Mouse (Mus musculus) retina, postnatal 1 day (tissue): Measurements from ENCODE around the gene Lamc1.

Experiments
- DNase-seq: peaks from one replicate; pipeline ENCODE4 v3.0.0-alpha.2; 2012

Gene Lamc1

DNA sequence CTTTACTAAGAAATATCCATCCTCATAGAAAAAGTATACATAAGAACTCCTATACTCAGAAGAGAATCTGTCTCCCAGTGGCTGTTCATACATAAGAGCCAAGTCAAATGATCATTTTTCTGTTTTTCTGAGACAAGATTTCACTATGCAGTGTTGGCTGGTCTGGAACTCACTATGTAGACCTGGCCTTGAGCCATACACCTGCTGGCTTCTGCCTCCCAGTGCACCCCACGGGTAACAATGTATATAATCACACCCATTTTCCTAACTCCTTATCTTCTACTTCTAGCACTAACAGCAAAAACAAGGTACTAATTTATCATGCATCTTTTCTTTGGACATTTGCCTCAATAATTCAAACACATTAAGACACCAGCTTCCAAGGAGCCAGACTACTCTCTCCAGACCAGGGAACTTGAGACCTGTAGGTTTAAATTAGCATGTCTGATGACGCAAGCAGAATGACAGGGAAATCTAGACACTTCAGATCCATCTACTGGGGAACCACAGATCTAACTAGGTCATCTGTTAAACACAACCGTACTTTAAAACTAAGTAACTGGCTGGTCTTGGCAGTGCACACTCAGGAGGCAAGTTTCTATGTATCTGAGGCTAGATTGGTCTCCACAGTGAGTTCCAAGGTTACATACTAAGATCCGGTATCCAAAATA, 79.9 kb downstream of the Lamc1 start:
- DNase-seq, result no peak

DNA sequence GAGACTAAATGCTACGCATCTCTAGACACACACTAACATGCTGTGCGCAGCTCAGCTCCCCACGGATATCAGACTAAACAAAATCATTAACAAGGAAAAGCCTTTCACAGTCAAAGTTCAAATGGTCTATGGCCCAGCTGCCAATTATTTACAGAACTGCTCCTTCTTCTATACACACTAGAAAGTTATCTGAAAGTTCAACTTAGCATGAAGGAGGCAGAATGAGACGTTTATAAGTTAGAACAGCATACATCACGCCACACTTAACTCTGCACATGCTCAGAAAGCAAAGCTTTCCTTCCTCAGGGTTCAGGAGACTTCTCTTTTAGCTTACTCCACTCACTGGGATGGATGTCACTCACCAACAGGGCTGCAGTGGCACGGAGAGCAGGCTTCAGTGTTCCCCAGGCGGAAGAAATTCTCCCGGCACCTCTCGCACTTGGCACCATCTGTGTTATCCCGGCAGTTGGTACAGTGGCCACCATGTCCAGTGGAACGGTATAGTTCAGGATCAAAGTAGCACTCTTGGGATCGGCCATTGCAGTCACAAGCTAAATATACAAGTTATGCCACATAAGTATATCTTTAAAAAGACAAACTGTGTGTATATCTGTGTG, 80.9 kb downstream of the Lamc1 start:
- DNase-seq, result no peak

DNA sequence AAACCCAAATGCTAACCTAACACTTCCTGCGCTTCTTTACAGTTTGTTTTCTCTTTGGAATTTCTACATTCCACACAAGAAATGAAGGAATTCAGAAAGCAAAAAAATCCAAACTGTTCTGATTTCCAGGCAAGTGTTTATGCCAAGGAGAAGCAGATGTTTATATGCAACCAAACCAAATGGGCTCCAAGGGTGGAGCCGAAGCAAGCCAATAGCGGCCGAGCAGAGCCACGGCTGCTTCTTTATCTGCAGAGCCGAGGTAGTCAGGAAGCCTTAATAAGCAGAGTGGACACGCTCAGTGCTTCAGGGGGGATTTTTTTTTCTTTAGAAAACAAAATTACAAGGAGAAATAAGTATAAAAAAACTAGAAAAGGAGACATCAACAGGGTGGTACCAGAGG, 91.2 kb downstream of the Lamc1 start:
- no peak for DNase-seq

GRCm38 (mm10) chr1:153235576-153235975, 97.0 kb downstream of the Lamc1 start:
- DNase-seq, result no peak

DNA sequence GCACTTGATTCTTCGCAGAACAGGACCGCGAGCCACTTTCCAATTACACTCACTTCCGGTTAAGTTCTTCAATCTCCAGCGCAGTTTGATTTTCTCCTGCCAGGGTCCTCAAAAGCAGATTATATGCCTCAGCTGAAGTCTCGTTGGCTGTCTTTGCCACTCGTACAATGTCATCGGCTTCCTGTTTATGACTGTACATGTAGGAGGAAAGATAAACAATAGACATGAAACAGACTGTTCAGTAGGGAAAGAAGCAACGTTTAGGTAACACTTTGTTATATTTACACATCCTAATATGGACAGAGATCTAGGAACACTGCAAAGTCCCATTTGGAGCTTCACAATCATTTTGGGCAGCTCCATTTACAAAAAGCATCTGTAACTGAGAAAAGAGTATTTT, 100.9 kb downstream of the Lamc1 start:
- no peak for DNase-seq

- no peak for DNase-seq
These were observed 104.7 kb downstream of the Lamc1 start for GRCm38 (mm10) chr1:153227916-153228315.

DNA sequence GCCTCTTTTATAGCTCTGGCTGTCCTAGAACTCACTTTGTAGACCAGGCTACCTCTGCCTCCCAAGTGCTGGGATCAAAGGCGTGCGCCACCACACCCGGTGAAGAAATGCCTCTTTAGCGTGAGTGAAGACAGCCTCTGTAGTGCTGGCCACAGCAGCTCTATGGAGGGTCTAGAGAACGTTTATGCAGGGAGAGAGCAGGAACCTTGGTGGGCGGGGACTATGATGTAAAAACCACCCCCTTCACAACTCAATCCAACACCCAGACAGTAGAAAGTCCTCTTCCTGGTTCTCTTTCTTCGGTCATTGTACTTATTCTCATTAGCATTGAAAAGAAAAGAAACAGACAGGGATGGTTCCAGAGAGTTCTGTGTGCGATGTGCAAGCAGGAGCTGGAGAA, 105.5 kb downstream of the Lamc1 start:
- no peak for DNase-seq

DNA sequence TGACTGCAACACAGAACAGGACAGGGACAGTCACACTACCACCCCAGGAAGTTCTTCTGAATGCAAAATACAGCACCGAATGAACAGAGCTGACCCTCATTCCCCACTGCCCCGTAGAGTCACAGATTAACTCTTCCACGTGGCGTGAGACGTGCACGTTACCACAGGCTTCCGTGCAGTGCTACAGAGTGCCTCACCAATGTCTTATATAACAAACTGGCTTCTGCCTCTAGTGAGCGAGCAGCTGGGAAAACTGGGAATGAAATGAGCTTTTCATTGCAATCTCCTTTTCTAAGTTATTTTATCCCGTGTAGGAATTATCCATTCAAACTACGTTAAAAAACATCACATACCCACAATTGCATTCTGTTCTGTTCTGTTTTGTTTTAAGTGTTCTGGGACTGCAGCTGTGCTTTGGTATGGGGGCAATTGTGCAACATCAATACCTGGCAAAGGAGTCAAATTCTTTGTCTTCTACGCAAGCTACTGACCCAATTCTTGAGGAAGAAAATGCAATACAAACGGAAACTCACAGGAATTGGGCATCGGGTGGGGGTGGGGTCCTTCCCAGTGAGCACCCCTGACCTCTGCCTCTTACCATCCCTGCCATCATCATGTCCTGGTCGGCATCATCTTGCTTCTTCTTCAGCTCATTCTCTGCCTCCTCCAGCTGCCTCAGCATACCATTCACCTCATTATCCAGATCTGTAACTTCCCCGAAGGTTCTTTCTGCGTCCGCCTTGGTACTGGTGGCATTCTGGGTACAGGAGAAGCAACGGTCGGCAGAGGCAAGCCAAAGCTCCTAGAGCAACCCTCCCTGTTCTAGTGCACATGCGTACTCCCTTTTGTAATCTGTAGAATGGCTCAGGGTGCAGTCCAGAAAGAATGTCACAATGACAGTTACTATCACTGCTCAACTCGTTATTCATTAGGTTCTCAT, 106.5 kb downstream of the Lamc1 start:
- no peak for DNase-seq

- no peak for DNase-seq
These were observed 108.3 kb downstream of the Lamc1 start for GRCm38 (mm10) chr1:153224331-153224730.

DNA sequence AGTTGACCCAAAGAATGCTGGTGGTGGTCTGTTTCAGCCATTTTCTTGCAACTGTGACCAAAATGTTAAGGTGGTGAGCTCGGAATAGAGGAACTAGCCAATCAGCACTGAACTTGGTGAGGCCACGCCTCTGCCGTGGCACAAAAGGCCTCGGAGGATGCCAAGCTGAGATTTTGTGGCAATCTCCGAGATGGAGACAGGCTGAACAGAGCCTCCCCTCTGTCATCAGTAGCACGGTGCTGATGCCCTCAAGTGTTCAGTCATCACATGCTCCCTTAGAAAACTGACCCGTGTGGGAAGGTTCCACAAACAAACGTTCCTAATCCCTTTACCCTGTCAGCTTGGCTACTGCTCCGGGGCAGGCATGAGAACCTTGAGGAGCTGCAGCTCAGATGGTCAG, 113.2 kb downstream of the Lamc1 start:
- DNase-seq, result no peak

GRCm38 (mm10) chr1:153216516-153216915, 116.1 kb downstream of the Lamc1 start:
- DNase-seq, result no peak

DNA sequence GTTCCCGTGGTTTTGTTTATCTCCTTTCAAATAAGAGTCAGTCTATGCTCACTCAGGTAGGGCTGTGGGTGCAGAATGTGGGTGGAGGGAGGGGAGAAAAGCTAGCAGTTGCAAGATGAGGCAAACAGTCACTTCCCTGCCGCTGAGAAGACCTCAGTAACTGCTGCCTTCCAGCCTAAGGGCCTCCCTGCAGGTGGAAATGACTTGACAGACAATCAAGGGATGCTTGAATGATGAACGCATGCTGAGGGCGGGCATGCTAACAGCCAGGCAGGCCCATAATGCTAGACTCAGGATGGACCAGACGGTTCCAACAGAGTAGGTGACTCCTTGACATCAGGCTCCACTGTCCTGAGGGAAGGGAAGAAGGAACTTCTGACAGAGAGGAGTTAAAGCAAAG, 116.9 kb downstream of the Lamc1 start:
- DNase-seq, result no peak

- no peak for DNase-seq
These were observed 121.6 kb downstream of the Lamc1 start for GRCm38 (mm10) chr1:153210992-153211391.

GRCm38 (mm10) chr1:153210198-153210597, 122.4 kb downstream of the Lamc1 start:
- DNase-seq, result no peak

- no peak for DNase-seq
These were observed 130.4 kb downstream of the Lamc1 start for GRCm38 (mm10) chr1:153202195-153202594.

DNA sequence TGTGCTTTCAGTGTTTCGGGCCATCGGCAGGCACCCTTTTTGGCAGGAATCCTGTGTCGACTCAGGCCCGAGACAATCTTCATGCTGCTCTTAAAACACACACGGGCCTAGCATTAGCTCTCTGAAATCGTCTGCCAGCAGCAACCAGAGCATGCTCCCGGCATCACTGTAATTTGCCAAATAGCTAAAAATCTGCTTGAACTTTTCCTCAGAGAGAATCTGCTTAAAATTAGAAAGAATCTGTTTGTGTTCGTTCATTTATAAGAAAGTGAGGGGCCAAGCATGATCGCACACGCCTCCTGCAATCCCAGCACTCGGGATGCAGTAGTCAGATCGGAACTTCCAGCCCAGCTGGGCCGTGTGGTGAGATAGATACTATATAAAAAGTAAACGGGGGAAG, 131.1 kb downstream of the Lamc1 start:
- DNase-seq, result no peak

DNA sequence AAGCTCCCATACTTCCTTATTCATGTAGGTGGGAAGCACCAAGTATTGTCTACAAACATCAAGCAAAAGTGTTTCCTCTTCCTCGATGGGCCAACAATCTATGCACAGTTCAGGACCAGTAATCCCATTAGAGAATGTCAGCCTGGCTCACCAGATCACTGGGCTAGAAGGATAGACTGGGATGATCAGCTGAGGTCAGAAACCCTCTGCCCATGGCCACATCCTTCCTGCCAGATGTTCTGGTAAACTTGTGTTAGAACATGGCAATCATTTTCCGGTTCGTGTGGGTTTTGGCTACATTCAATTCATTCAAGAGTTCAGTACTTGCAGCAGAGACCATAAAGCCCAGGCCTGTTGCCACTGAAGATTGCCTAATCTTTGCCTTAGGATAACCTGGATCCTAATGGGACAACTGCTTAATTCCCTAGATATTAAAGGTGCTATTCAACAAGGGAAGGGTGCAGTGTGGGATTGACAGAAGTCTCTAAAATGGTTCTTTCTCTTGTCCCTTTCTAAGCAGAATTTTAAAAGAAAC, 135.2 kb downstream of the Lamc1 start:
- no peak for DNase-seq

DNA sequence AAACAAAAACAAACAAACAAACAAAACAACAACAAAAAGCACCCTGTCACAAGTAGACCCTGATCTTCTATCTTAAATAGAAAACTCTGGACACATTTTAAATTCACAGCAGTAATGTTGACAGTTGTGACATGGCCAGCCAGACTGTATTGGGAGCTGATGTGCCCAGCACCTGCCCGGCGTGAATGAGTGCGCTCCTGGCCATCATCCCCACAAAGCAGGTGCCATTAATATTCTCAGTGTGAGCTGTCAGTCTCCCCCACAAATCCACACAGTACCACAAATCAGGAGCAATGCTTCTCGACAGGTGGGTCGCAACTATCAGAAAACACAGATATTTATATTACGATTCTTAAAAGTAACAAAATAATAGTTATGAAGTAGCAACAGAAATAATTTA, 139.6 kb downstream of the Lamc1 start:
- DNase-seq, result no peak

- no peak for DNase-seq
These were observed 140.2 kb downstream of the Lamc1 start for GRCm38 (mm10) chr1:153192379-153192778.

DNA sequence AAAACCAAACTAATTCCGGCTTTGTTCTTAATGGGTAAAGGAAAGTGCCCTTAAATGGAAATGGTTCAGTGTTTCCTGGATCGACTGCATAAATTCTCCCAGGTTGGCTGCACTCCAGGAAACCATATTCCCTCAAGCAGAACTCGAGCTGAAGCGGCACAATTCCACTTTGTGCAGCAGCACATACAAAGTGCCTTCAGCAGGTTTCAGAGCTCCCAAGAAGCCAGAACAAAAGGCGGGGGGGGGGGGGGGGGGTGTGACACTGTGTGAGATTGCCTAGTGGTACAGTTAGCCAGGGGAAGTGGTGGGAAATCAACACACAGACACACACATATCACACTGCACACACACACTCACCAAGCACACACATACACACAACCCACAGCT, 140.7 kb downstream of the Lamc1 start:
- peak; percentile 68 for DNase-seq

DNA sequence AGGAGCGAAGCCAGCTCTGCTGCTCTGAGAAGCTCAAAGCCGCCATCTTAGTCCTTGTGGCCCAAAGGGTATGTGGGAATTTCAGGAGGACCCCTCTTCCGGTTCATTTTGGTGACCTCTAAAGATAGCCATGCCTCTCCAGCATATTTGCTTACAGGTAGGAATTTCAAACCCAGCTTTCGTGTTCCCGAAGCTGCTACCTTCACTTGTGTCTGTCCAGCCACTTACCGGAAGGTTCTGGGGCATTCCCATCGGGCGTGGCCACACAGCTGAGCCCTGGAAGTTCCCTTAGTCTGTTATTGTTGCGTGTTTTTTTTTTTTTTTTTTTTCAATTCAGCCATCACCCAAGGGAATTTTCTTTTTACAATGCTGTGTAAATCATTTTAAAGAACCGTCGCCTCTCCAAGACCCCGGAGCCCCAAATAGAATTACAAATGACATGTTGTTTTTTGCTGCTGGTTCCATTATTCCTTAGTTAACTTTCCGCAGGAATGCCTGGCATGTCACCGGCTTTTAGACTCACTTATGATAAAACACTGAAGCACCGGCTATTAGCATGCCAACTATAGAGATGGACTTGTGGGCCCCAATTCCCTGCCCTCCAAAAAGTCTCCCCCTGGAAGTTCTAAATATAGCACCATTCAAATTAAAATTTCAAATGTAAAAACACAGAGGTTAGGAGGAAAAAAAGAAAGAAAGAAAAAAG, 141.2 kb downstream of the Lamc1 start:
- DNase-seq, result no peak

- no peak for DNase-seq
These were observed 144.5 kb downstream of the Lamc1 start for GRCm38 (mm10) chr1:153188081-153188480.
